Mouse (Mus musculus): ENCODE measurements around the gene Top2b.

GRCm38 (mm10) chr14:16324394-16324793 is 40.6 kb upstream of the Top2b start:
- TF ChIP-seq POLR2A (IDR thresholded peaks at IDR 0.05; ENCODE audit: low read depth, low read length) (no peak), CTCF (IDR thresholded peaks at IDR 0.05; ENCODE audit: extremely low read depth, insufficient read length, insufficient replicate concordance, low read depth, low read length) (no peak)

Measured in small intestine, adult 2 months (tissue).